Mouse (Mus musculus): ENCODE results near the gene Crybb2. TPM values are rescaled to one million over a fixed set of nuclear protein-coding genes. Genes with fewer than 3 reads are reported as not detected.

Gene Crybb2
- polyA plus RNA-seq, 1 experiment from 2014 or later: not detected

GRCm38 (mm10) chr5:113015236-113016061 lies 54.5 kb downstream of the Crybb2 start, which contains the start of gene Grk3:
Gene Grk3 (minus strand): TSS chr5:113015791.
- WGBS: 3% methylated on average over 52 of the region's 52 CpGs
- no peaks in the 10 kb centered on the region for H3K36me3 ChIP-seq
- peaks cover 26% of the 10 kb centered on the region for H3K4me1 ChIP-seq
- H3K4me3 ChIP-seq: peak within 1 kb of the TSS; percentile 71
- DNase-seq (ENCODE audit: low spot score): peak; percentile 65
- no peaks in the 10 kb centered on the region for H3K9me3 ChIP-seq (replicated peaks)
- peak within 1 kb of the TSS; percentile 85 for H3K27ac ChIP-seq (replicated peaks)
- peaks cover 32% of the 10 kb centered on the region for H3K27me3 ChIP-seq (ENCODE audit: low read depth, poor library complexity, severe bottlenecking)

GRCm38 (mm10) chr5:113014808-113015235 lies 55.1 kb downstream of the Crybb2 start:
- H3K36me3 ChIP-seq: no peaks in the 10 kb centered on the region
- DNase-seq (ENCODE audit: low spot score): no peak
- H3K27ac ChIP-seq (replicated peaks): peak overlapping the region; percentile 85
- H3K4me1 ChIP-seq: peaks cover 26% of the 10 kb centered on the region
- H3K9me3 ChIP-seq (replicated peaks): no peaks in the 10 kb centered on the region
- H3K27me3 ChIP-seq (ENCODE audit: low read depth, poor library complexity, severe bottlenecking): peaks cover 32% of the 10 kb centered on the region
- WGBS: 3% methylated on average over 14 of the region's 14 CpGs
- H3K4me3 ChIP-seq: peak overlapping the region; percentile 71

GRCm38 (mm10) chr5:113014111-113014807 lies 55.7 kb downstream of the Crybb2 start:
- Histone ChIP-seq H3K36me3 (no peaks in the 10 kb centered on the region), H3K4me3 (peak overlapping the region; percentile 71)
- DNase-seq (ENCODE audit: low spot score): no peak

GRCm38 (mm10) chr5:113011926-113012325 lies 58.0 kb downstream of the Crybb2 start:
- Histone ChIP-seq H3K36me3 (no peaks in the 10 kb centered on the region), H3K4me3 (no peak overlapping the region), H3K9me3 (replicated peaks) (no peaks in the 10 kb centered on the region), H3K4me1 (peaks cover 28% of the 10 kb centered on the region), H3K27ac (replicated peaks) (no peak overlapping the region), H3K27me3 (ENCODE audit: low read depth, poor library complexity, severe bottlenecking) (peaks cover 32% of the 10 kb centered on the region)
- DNase-seq (ENCODE audit: low spot score): no peak
- WGBS: 90% methylated on average over 10 of the region's 10 CpGs

More at GRCm38 (mm10) chr5:113014111-113014807, 55.7 kb downstream of the Crybb2 start:
- WGBS: 69% methylated on average over 16 of the region's 16 CpGs
- Histone ChIP-seq H3K9me3 (replicated peaks) (no peaks in the 10 kb centered on the region), H3K4me1 (peaks cover 26% of the 10 kb centered on the region), H3K27ac (replicated peaks) (no peak overlapping the region), H3K27me3 (ENCODE audit: low read depth, poor library complexity, severe bottlenecking) (peaks cover 32% of the 10 kb centered on the region)

- Histone ChIP-seq H3K27me3 (ENCODE audit: low read depth, poor library complexity, severe bottlenecking) (peaks cover 10% of the 10 kb centered on the region), H3K4me1 (peaks cover 13% of the 10 kb centered on the region), H3K36me3 (no peaks in the 10 kb centered on the region), H3K4me3 (no peak overlapping the region), H3K27ac (replicated peaks) (no peak overlapping the region), H3K9me3 (replicated peaks) (no peaks in the 10 kb centered on the region)
- DNase-seq (ENCODE audit: low spot score): no peak
- WGBS: 91% methylated on average over 8 of the region's 8 CpGs
Observed at GRCm38 (mm10) chr5:113009183-113009820, 60.6 kb downstream of the Crybb2 start.

- Histone ChIP-seq H3K4me1 (0 out of 2 replicates have a peak, but pooled peaks cover 9% of the 10 kb centered on the region), H3K9me3 (replicated peaks) (no peaks in the 10 kb centered on the region), H3K27me3 (ENCODE audit: low read depth, poor library complexity, severe bottlenecking) (peaks cover 2% of the 10 kb centered on the region; the same call in 1 of the 2 replicates), H3K27ac (replicated peaks) (no peak overlapping the region), H3K36me3 (no peaks in the 10 kb centered on the region), H3K4me3 (no peak overlapping the region)
- 96% methylated on average over 2 of the region's 2 CpGs for WGBS
- DNase-seq (ENCODE audit: low spot score): no peak
Observed at GRCm38 (mm10) chr5:113008496-113008895, 61.4 kb downstream of the Crybb2 start.

Other genes starting within 250 kb of the Crybb2 start
- 0.63 and 1.2 TPM in 2 replicates for gene Myo18b, start 173.8 kb downstream of the Crybb2 start, polyA plus RNA-seq (2016; fragmentation: Nextera tagmentation; extraction: Ambion mirVana)
- 5.2 and 6.1 TPM in 2 replicates for gene Grk3, start 54.3 kb downstream of the Crybb2 start, polyA plus RNA-seq (2016; fragmentation: Nextera tagmentation; extraction: Ambion mirVana)
- 0.40 and 2.0 TPM in 2 replicates for gene Crybb3, start 11.5 kb upstream of the Crybb2 start, polyA plus RNA-seq (2016; fragmentation: Nextera tagmentation; extraction: Ambion mirVana)
- 2.7 and 2.9 TPM in 2 replicates for gene 2900026A02Rik, start 151.1 kb upstream of the Crybb2 start, polyA plus RNA-seq (2016; fragmentation: Nextera tagmentation; extraction: Ambion mirVana)
- gene Tmem211, start 156.8 kb upstream of the Crybb2 start, polyA plus RNA-seq (2016; fragmentation: Nextera tagmentation; extraction: Ambion mirVana): 0.10 TPM in 1 of 2 replicates, not detected in the other
- 16.0 and 16.3 TPM in 2 replicates for gene Sgsm1, start 240.7 kb upstream of the Crybb2 start, polyA plus RNA-seq (2016; fragmentation: Nextera tagmentation; extraction: Ambion mirVana)